Mouse (Mus musculus) brain, embryonic 18.5 days (tissue): ENCODE measurements around the gene Baz2b.
A peak's percentile ranks its signal among the peaks of the same experiment; 100 is the strongest.

Experiments used
- DNase-seq: peaks from one replicate; pipeline ENCODE4 v3.0.0-alpha.2; 2012; ENCODE audit warnings: low read depth, low spot score

Baz2b gene

GRCm38 (mm10) chr2:60053222-60054010, 156.2 kb downstream of the Baz2b start:
- DNase-seq: no peak

GRCm38 (mm10) chr2:60050667-60051460, 158.8 kb downstream of the Baz2b start:
- no peak for DNase-seq

- DNase-seq: no peak
These were observed 159.8 kb downstream of the Baz2b start for GRCm38 (mm10) chr2:60049889-60050288.

- no peak for DNase-seq
These were observed 160.3 kb downstream of the Baz2b start for GRCm38 (mm10) chr2:60049351-60049750.

GRCm38 (mm10) chr2:60045995-60046394, 163.6 kb downstream of the Baz2b start:
- DNase-seq: no peak

GRCm38 (mm10) chr2:60044988-60045387, 164.7 kb downstream of the Baz2b start:
- no peak for DNase-seq

GRCm38 (mm10) chr2:60044540-60044939, 165.1 kb downstream of the Baz2b start:
- no peak for DNase-seq

GRCm38 (mm10) chr2:60042699-60043098, 166.9 kb downstream of the Baz2b start:
- no peak for DNase-seq

- no peak for DNase-seq
These were observed 168.0 kb downstream of the Baz2b start for GRCm38 (mm10) chr2:60041485-60042274.

- no peak for DNase-seq
These were observed 169.5 kb downstream of the Baz2b start for GRCm38 (mm10) chr2:60040162-60040561.

GRCm38 (mm10) chr2:60037011-60037551, 172.6 kb downstream of the Baz2b start:
- DNase-seq: peak; percentile 34

- DNase-seq: no peak
These were observed 173.3 kb downstream of the Baz2b start for GRCm38 (mm10) chr2:60036361-60036760.

- no peak for DNase-seq
These were observed 178.6 kb downstream of the Baz2b start for GRCm38 (mm10) chr2:60030991-60031390.

GRCm38 (mm10) chr2:60029020-60029419, 180.6 kb downstream of the Baz2b start:
- no peak for DNase-seq

GRCm38 (mm10) chr2:60027166-60027565, 182.5 kb downstream of the Baz2b start:
- DNase-seq: no peak

GRCm38 (mm10) chr2:60026554-60026953, 183.1 kb downstream of the Baz2b start:
- no peak for DNase-seq

- no peak for DNase-seq
These were observed 185.9 kb downstream of the Baz2b start for GRCm38 (mm10) chr2:60023777-60024176.

GRCm38 (mm10) chr2:60021556-60021955, 188.1 kb downstream of the Baz2b start:
- no peak for DNase-seq

GRCm38 (mm10) chr2:60021138-60021537, 188.5 kb downstream of the Baz2b start:
- no peak for DNase-seq

- no peak for DNase-seq
These were observed 189.9 kb downstream of the Baz2b start for GRCm38 (mm10) chr2:60019546-60020250.

- no peak for DNase-seq
These were observed 190.7 kb downstream of the Baz2b start for GRCm38 (mm10) chr2:60018875-60019501.
